Mouse (Mus musculus): ENCODE results near the gene 4931429L15Rik.

DNA sequence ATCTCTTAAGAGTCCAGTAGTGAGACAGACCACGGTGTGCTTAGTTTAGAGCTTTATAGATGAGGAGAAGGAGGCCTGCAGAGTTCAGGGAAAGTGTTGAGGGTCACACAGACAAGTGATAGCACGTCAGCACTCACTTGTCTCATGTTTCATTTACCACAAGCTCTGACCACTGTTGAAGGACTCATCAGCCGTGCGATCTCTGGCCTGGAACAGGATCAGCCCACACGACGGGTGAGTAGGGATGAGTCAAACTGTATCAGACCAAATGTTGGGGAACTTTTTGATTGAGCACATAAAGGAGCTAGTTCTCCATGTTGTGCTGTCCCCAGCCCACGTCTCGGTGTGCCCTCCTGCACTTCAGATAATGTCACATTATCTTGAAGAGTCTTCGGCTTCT lies 45.3 kb downstream of the 4931429L15Rik start:
- TF ChIP-seq POLR2A (IDR thresholded peaks at IDR 0.05; ENCODE audit: borderline replicate concordance, insufficient read depth, low read length) (no peak), CTCF (IDR thresholded peaks at IDR 0.05; ENCODE audit: borderline replicate concordance, insufficient read depth, low read depth, low read length) (no peak)
